Mouse (Mus musculus) heart, embryonic 16.5 days (tissue): ENCODE data around the gene Slc9a9. TPM values are rescaled to one million over a fixed set of nuclear protein-coding genes. Genes with fewer than 3 reads are reported as not detected.

Experiments
- ATAC-seq: fragments of 200-750 bp; cut with Nextera tagmentation; replicated peaks from 2 replicates; pipeline ENCODE4 v1.8.0; 2017; ENCODE audit warnings: moderate number of reproducible peaks; ENCODE audit not compliant: insufficient read depth, low FRiP score; ENCODE audit errors: extremely low read depth
- H3K27ac ChIP-seq: fragments of 300-500 bp; sonication (generic); 2 replicates; pipeline ENCODE4 v1.5.1; 2014; ENCODE audit warnings: mild to moderate bottlenecking, low read length, control low read depth, moderate library complexity
- H3K27me3 ChIP-seq: fragments of 300-500 bp; sonication (generic); 2 replicates; pipeline ENCODE4 v1.6.1; 2014; ENCODE audit warnings: low read length, mixed read lengths; ENCODE audit not compliant: control insufficient read depth, insufficient read depth
- H3K36me3 ChIP-seq: fragments of 300-500 bp; sonication (generic); 2 replicates; pipeline ENCODE4 v1.6.1; 2014; ENCODE audit not compliant: control insufficient read depth, insufficient read depth
- H3K4me1 ChIP-seq: fragments of 300-500 bp; sonication (generic); 2 replicates; pipeline ENCODE4 v1.6.1; 2014; ENCODE audit warnings: low read length, mixed read lengths; ENCODE audit not compliant: control insufficient read depth, insufficient read depth
- H3K4me2 ChIP-seq: fragments of 300-500 bp; sonication (generic); 2 replicates; pipeline ENCODE4 v1.6.1; 2014; ENCODE audit warnings: low read depth, mild to moderate bottlenecking, control low read depth, low read length
- H3K4me3 ChIP-seq: fragments of 300-500 bp; sonication (generic); 2 replicates; pipeline ENCODE4 v1.5.1; 2014; ENCODE audit warnings: mild to moderate bottlenecking, control low read depth, low read length
- H3K9ac ChIP-seq: fragments of 300-500 bp; sonication (generic); 2 replicates; pipeline ENCODE4 v1.6.1; 2014; ENCODE audit warnings: low read length, control low read depth
- H3K9me3 ChIP-seq: fragments of 300-500 bp; sonication (generic); replicated peaks from 2 replicates; pipeline ENCODE4 v1.6.1; 2016; ENCODE audit warnings: low read length; ENCODE audit not compliant: control insufficient read depth
- WGBS: fragments of 180-500 bp; shearing (Covaris S2); extraction: QIAGEN DNeasy Blood & Tissue Kit; methylation state at CpG from one replicate; pipeline ENCODE4 v1.1.7; 2014; 5-methylcytosine and 5-hydroxymethylcytosine counted together
- polyA plus RNA-seq: library from polyadenylated mRNA; unstranded; fragments of >200 nt; fragmentation: Nextera tagmentation; extraction: Ambion mirVana; gene quantifications from 2 replicates; pipeline ENCODE4 v1.2.1, GENCODE M21; 2015

Gene Slc9a9
- polyA plus RNA-seq, 1 experiment from 2014 or later, result 6.3 TPM

GRCm38 (mm10) chr9:94993575-94993974 is 323.9 kb downstream of the Slc9a9 start:
- Histone ChIP-seq H3K27ac (no peak overlapping the region), H3K9me3 (no peaks in the 10 kb centered on the region), H3K4me2 (no peak overlapping the region), H3K4me3 (no peak overlapping the region), H3K27me3 (no peaks in the 10 kb centered on the region), H3K36me3 (no peaks in the 10 kb centered on the region), H3K4me1 (no peaks in the 10 kb centered on the region), H3K9ac (no peak overlapping the region)
- ATAC-seq, result no peak
- 73% methylated on average over 4 of the region's 4 CpGs for WGBS

- 89% methylated on average over 12 of the region's 12 CpGs for WGBS
- H3K4me3 ChIP-seq, result no peak overlapping the region
- H3K9me3 ChIP-seq, result no peaks in the 10 kb centered on the region
- H3K9ac ChIP-seq, result no peak overlapping the region
- no peak for ATAC-seq
- H3K36me3 ChIP-seq, result no peaks in the 10 kb centered on the region
- H3K4me2 ChIP-seq, result no peak overlapping the region
- no peak overlapping the region for H3K27ac ChIP-seq
- no peaks in the 10 kb centered on the region for H3K4me1 ChIP-seq
- H3K27me3 ChIP-seq, result no peaks in the 10 kb centered on the region
Measured at GRCm38 (mm10) chr9:95020136-95020706, 350.5 kb downstream of the Slc9a9 start.

GRCm38 (mm10) chr9:95034140-95034970 is 364.6 kb downstream of the Slc9a9 start:
- 85% methylated on average over 3 of the region's 3 CpGs for WGBS
- no peak overlapping the region for H3K9ac ChIP-seq
- no peak overlapping the region for H3K27ac ChIP-seq
- H3K9me3 ChIP-seq, result no peaks in the 10 kb centered on the region
- no peaks in the 10 kb centered on the region for H3K36me3 ChIP-seq
- H3K27me3 ChIP-seq, result no peaks in the 10 kb centered on the region
- no peaks in the 10 kb centered on the region for H3K4me1 ChIP-seq
- no peak overlapping the region for H3K4me3 ChIP-seq
- no peak for ATAC-seq
- no peak overlapping the region for H3K4me2 ChIP-seq

GRCm38 (mm10) chr9:95036209-95036608 is 366.5 kb downstream of the Slc9a9 start:
- H3K36me3 ChIP-seq, result no peaks in the 10 kb centered on the region
- ATAC-seq, result no peak
- H3K27me3 ChIP-seq, result no peaks in the 10 kb centered on the region
- no peak overlapping the region for H3K27ac ChIP-seq
- H3K4me2 ChIP-seq, result no peak overlapping the region
- H3K4me3 ChIP-seq, result no peak overlapping the region
- no peaks in the 10 kb centered on the region for H3K4me1 ChIP-seq
- H3K9me3 ChIP-seq, result no peaks in the 10 kb centered on the region
- no peak overlapping the region for H3K9ac ChIP-seq

- Histone ChIP-seq H3K27ac (no peak overlapping the region), H3K4me3 (no peak overlapping the region), H3K9me3 (no peaks in the 10 kb centered on the region), H3K27me3 (no peaks in the 10 kb centered on the region), H3K9ac (no peak overlapping the region), H3K36me3 (no peaks in the 10 kb centered on the region), H3K4me1 (no peaks in the 10 kb centered on the region), H3K4me2 (no peak overlapping the region)
- ATAC-seq, result no peak
- 46% methylated on average over 1 of the region's 1 CpGs for WGBS
Measured at GRCm38 (mm10) chr9:95042420-95042819, 372.7 kb downstream of the Slc9a9 start.

GRCm38 (mm10) chr9:95052160-95052559 is 382.5 kb downstream of the Slc9a9 start:
- ATAC-seq, result no peak
- H3K4me3 ChIP-seq, result no peak overlapping the region
- WGBS, result 64% methylated on average over 9 of the region's 9 CpGs
- no peaks in the 10 kb centered on the region for H3K36me3 ChIP-seq
- H3K27ac ChIP-seq, result no peak overlapping the region
- no peak overlapping the region for H3K9ac ChIP-seq
- H3K4me2 ChIP-seq, result no peak overlapping the region
- no peaks in the 10 kb centered on the region for H3K27me3 ChIP-seq
- H3K9me3 ChIP-seq, result no peaks in the 10 kb centered on the region
- H3K4me1 ChIP-seq, result no peaks in the 10 kb centered on the region

GRCm38 (mm10) chr9:95053183-95053582 is 383.5 kb downstream of the Slc9a9 start:
- no peak overlapping the region for H3K9ac ChIP-seq
- H3K9me3 ChIP-seq, result no peaks in the 10 kb centered on the region
- 48% methylated on average over 5 of the region's 5 CpGs for WGBS
- H3K27me3 ChIP-seq, result no peaks in the 10 kb centered on the region
- no peak overlapping the region for H3K4me3 ChIP-seq
- no peak overlapping the region for H3K4me2 ChIP-seq
- no peaks in the 10 kb centered on the region for H3K4me1 ChIP-seq
- no peak overlapping the region for H3K27ac ChIP-seq
- ATAC-seq, result no peak
- no peaks in the 10 kb centered on the region for H3K36me3 ChIP-seq

GRCm38 (mm10) chr9:95055843-95056242 is 386.1 kb downstream of the Slc9a9 start:
- Histone ChIP-seq H3K4me1 (no peaks in the 10 kb centered on the region), H3K27me3 (no peaks in the 10 kb centered on the region), H3K36me3 (no peaks in the 10 kb centered on the region), H3K9ac (no peak overlapping the region), H3K27ac (no peak overlapping the region), H3K4me3 (no peak overlapping the region), H3K4me2 (no peak overlapping the region), H3K9me3 (no peaks in the 10 kb centered on the region)
- WGBS, result 74% methylated on average over 4 of the region's 4 CpGs
- ATAC-seq, result no peak

GRCm38 (mm10) chr9:95060702-95061101 is 391.0 kb downstream of the Slc9a9 start:
- Histone ChIP-seq H3K4me2 (no peak overlapping the region), H3K4me1 (no peaks in the 10 kb centered on the region), H3K27ac (no peak overlapping the region), H3K27me3 (no peaks in the 10 kb centered on the region), H3K9me3 (no peaks in the 10 kb centered on the region), H3K4me3 (no peak overlapping the region), H3K36me3 (no peaks in the 10 kb centered on the region), H3K9ac (no peak overlapping the region)
- WGBS, result 87% methylated on average over 4 of the region's 4 CpGs
- no peak for ATAC-seq
